In genomic region chr5:114824197-114824596, GRCm38 (mm10) we compare ENCODE assay signal across 9 mouse cellular contexts. TPM values are rescaled to one million over a fixed set of nuclear protein-coding genes. Genes with fewer than 3 reads are reported as not detected.
DNase-seq lines count a peak whose midpoint lies in the region; TF ChIP-seq lines count a peak whose summit lies in the region.
"Had no signal": no experiment of that assay in that cellular context is flagged by ENCODE, and none has a peak within 500 bp of the region (broad histone marks: within the 10 kb centered on the region; RNA-seq: fewer than 3 reads in every experiment).

No protein-coding gene starts in this region.

- H3K27me3 ChIP-seq in ES-Bruce4 (ENCODE audit: control insufficient read depth, insufficient read depth, low read length, poor library complexity, severe bottlenecking), result no peaks in the 10 kb centered on the region

- H3K9ac ChIP-seq in ES-Bruce4 (ENCODE audit: low read depth, poor library complexity, severe bottlenecking), result peak overlapping the region; percentile 14; the same call in 1 of the 2 replicates

- peaks cover 4% of the 10 kb centered on the region for H3K4me1 ChIP-seq in ES-Bruce4 (ENCODE audit: control insufficient read depth, insufficient read depth, low read length)

- intact Hi-C loops in heart, postnatal 36 days (cut with DNase I), result no loop called here
- intact Hi-C loops in left cerebral cortex, postnatal 4 days (cut with DNase I), result loop anchor here (10.0 kb wide), 1 partner anchor 81 kb away; no protein-coding TSS in a partner anchor

- peaks cover 14% of the 10 kb centered on the region for H3K9me3 ChIP-seq in ES-Bruce4 (replicated peaks; ENCODE audit: control insufficient read depth, insufficient read depth, low read length, poor library complexity, severe bottlenecking)

- H3K36me3 ChIP-seq in ES-Bruce4 (ENCODE audit: control insufficient read depth, insufficient read depth, low read length, poor library complexity, severe bottlenecking), result peaks cover 2% of the 10 kb centered on the region; the same call in 1 of the 2 replicates

- TF ChIP-seq EP300 in ES-Bruce4 (IDR thresholded peaks at IDR 0.05; ENCODE audit: insufficient read depth, low read depth, low read length), result no peak

- H3K4me3 ChIP-seq in ES-Bruce4 (ENCODE audit: low read depth, low read length), result peak overlapping the region; percentile 85

- TF ChIP-seq POLR2A in ES-Bruce4 (IDR thresholded peaks at IDR 0.05; ENCODE audit: insufficient read depth, low read length), result no peak

- no peak overlapping the region for H3K27ac ChIP-seq in ES-Bruce4 (ENCODE audit: insufficient read depth, low read length)

- peak; percentile 57 for TF ChIP-seq CTCF in ES-Bruce4 (IDR thresholded peaks at IDR 0.05; ENCODE audit: low read depth, low read length)

- DNase-seq in heart, adult 11 months, result peak; percentile 89
- DNase-seq in heart, postnatal 4 days, result no peak
- peak; percentile 44 for DNase-seq in embryo, embryonic 9.5 days (ENCODE audit: extremely low spot score)
- peak; percentile 39 to 52 for DNase-seq in heart, postnatal 36 days
- DNase-seq in left cerebral cortex, postnatal 4 days, result peak; percentile 43
- peak; percentile 73 for DNase-seq in mesoderm, embryonic 11.5 days (ENCODE audit: low read depth, low spot score)
- peak; percentile 54 to 59 for DNase-seq in thymus, postnatal 36 days

RNA-seq across cellular contexts. Expression of gene 1500011B03Rik, which starts 0.9 kb away (rescaled TPM):
- total RNA-seq in heart, postnatal 4 days (2021), result 10 to 100 TPM; 15.9 to 17.6 TPM
- 36.3 and 40.7 TPM in 2 replicates for polyA plus RNA-seq in ES-Bruce4 (2011; ENCODE audit: insufficient read depth, insufficient read length, low read depth, missing spikeins)
- total RNA-seq in heart, postnatal 36 days (2021), result 1 to 10 TPM; 5.2 to 5.9 TPM
- total RNA-seq in left cerebral cortex, postnatal 4 days (2021), result 100 to 1,000 TPM; 166 to 169 TPM

RNA-seq across cellular contexts. Expression of gene 4930519G04Rik, which starts 29.3 kb away (rescaled TPM):
- total RNA-seq in heart, postnatal 4 days (2021), result not detected
- polyA plus RNA-seq in ES-Bruce4 (2011; ENCODE audit: insufficient read depth, insufficient read length, low read depth, missing spikeins), result not detected in 2 replicates
- not detected for total RNA-seq in heart, postnatal 36 days (2021)
- total RNA-seq in left cerebral cortex, postnatal 4 days (2021), result not detected
- polyA plus RNA-seq: stomach, embryonic 16.5 days had no signal

RNA-seq across cellular contexts. Expression of gene Gm9936, which starts 34.3 kb away (rescaled TPM):
- not detected for total RNA-seq in heart, postnatal 4 days (2021)
- polyA plus RNA-seq in ES-Bruce4 (2011; ENCODE audit: insufficient read depth, insufficient read length, low read depth, missing spikeins), result 0.21 TPM in 1 of 2 replicates, not detected in the other
- not detected for total RNA-seq in heart, postnatal 36 days (2021)
- 1 to 10 TPM; 2.5 to 3.4 TPM for total RNA-seq in left cerebral cortex, postnatal 4 days (2021)

RNA-seq across cellular contexts. Expression of gene Git2, which starts 48.9 kb away (rescaled TPM):
- total RNA-seq in heart, postnatal 4 days (2021), result 10 to 100 TPM; 38.8 to 49.5 TPM
- 42.0 and 43.6 TPM in 2 replicates for polyA plus RNA-seq in ES-Bruce4 (2011; ENCODE audit: insufficient read depth, insufficient read length, low read depth, missing spikeins)
- total RNA-seq in heart, postnatal 36 days (2021), result 10 to 100 TPM; 28.7 to 32.0 TPM
- 10 to 100 TPM; 58.3 to 59.1 TPM for total RNA-seq in left cerebral cortex, postnatal 4 days (2021)

RNA-seq across cellular contexts. Expression of gene Ankrd13a, which starts 49.7 kb away (rescaled TPM):
- 10 to 100 TPM; 60.6 to 60.8 TPM for total RNA-seq in heart, postnatal 4 days (2021)
- polyA plus RNA-seq in ES-Bruce4 (2011; ENCODE audit: insufficient read depth, insufficient read length, low read depth, missing spikeins), result 70.6 and 71.8 TPM in 2 replicates
- total RNA-seq in heart, postnatal 36 days (2021), result 10 to 100 TPM; 30.9 to 42.3 TPM
- total RNA-seq in left cerebral cortex, postnatal 4 days (2021), result 10 to 100 TPM; 42.5 to 42.9 TPM

Comparison
In these comparisons a context has a peak if more than half of its experiments do, and no peak if none do; other contexts are left out.
1. RNA of gene 1500011B03Rik, which starts 0.9 kb away (total RNA-seq): 166 to 169 TPM in left cerebral cortex, postnatal 4 days; 15.9 to 17.6 TPM in heart, postnatal 4 days and 5.2 to 5.9 TPM in heart, postnatal 36 days; every median in the first group is over 4 times any median in the second.